Mouse (Mus musculus) megakaryocyte, embryonic 14.5 days (primary cell): ENCODE results near the gene Mfsd5. TPM values are rescaled to one million over a fixed set of nuclear protein-coding genes. Genes with fewer than 3 reads are reported as not detected.

Experiments used
- H3K27me3 ChIP-seq: replicated peaks from 2 replicates; pipeline ENCODE3; 2012; ENCODE audit warnings: inconsistent platforms
- H3K36me3 ChIP-seq: replicated peaks from 2 replicates; pipeline ENCODE3; 2012; ENCODE audit warnings: low read length, inconsistent platforms, mixed read lengths
- H3K4me1 ChIP-seq: 2 replicates; pipeline ENCODE4 v1.6.1; 2012; ENCODE audit warnings: inconsistent platforms
- H3K4me3 ChIP-seq: replicated peaks from 2 replicates; pipeline ENCODE3; 2012; ENCODE audit warnings: moderate library complexity, mild to moderate bottlenecking, inconsistent platforms
- H3K9me3 ChIP-seq: 2 replicates; pipeline ENCODE4 v1.6.1; 2012; ENCODE audit warnings: inconsistent platforms
- FLI1 ChIP-seq: IDR thresholded peaks from 2 replicates; pipeline ENCODE4 v1.6.1; 2012; ENCODE audit warnings: low read length, inconsistent platforms, mixed read lengths
- GATA1 ChIP-seq: IDR thresholded peaks from 3 replicates; pipeline ENCODE4 v1.6.1; 2012; ENCODE audit warnings: mixed read lengths, low read length, inconsistent platforms, borderline replicate concordance
- polyA plus RNA-seq: library from polyadenylated mRNA; stranded (reverse); fragments of >175 nt; gene quantifications from 2 replicates; pipeline ENCODE4 v1.2.3, GENCODE M21; 2012; ENCODE audit warnings: low replicate concordance; ENCODE audit not compliant: insufficient read depth

The Mfsd5 gene
- polyA plus RNA-seq, 1 experiment: 109 TPM

- H3K4me1 ChIP-seq: peaks cover 14% of the 10 kb centered on the region
- TF ChIP-seq GATA1 (no peak), FLI1 (no peak)
- H3K27me3 ChIP-seq: no peaks in the 10 kb centered on the region
- H3K9me3 ChIP-seq: no peaks in the 10 kb centered on the region
- H3K36me3 ChIP-seq: peaks cover 86% of the 10 kb centered on the region
- H3K4me3 ChIP-seq: no peak overlapping the region
These were observed 31.0 kb downstream of the Mfsd5 start for GRCm38 (mm10) chr15:102310074-102310845.

GRCm38 (mm10) chr15:102311489-102311888, 32.2 kb downstream of the Mfsd5 start:
- H3K9me3 ChIP-seq: no peaks in the 10 kb centered on the region
- TF ChIP-seq FLI1 (no peak), GATA1 (no peak)
- peaks cover 22% of the 10 kb centered on the region for H3K4me1 ChIP-seq
- no peaks in the 10 kb centered on the region for H3K27me3 ChIP-seq
- peaks cover 86% of the 10 kb centered on the region for H3K36me3 ChIP-seq
- H3K4me3 ChIP-seq: no peak overlapping the region

GRCm38 (mm10) chr15:102315292-102315691, 36.0 kb downstream of the Mfsd5 start:
- no peaks in the 10 kb centered on the region for H3K9me3 ChIP-seq
- peaks cover 22% of the 10 kb centered on the region for H3K4me1 ChIP-seq
- peaks cover 80% of the 10 kb centered on the region for H3K36me3 ChIP-seq
- TF ChIP-seq FLI1: no peak
- TF ChIP-seq GATA1: no peak
- peak overlapping the region; percentile 18 for H3K4me3 ChIP-seq
- H3K27me3 ChIP-seq: no peaks in the 10 kb centered on the region

- H3K4me3 ChIP-seq: peak overlapping the region; percentile 47
- no peaks in the 10 kb centered on the region for H3K9me3 ChIP-seq
- H3K27me3 ChIP-seq: no peaks in the 10 kb centered on the region
- TF ChIP-seq FLI1: no peak
- TF ChIP-seq GATA1: no peak
- H3K36me3 ChIP-seq: peaks cover 82% of the 10 kb centered on the region
- H3K4me1 ChIP-seq: peaks cover 21% of the 10 kb centered on the region
These were observed 37.0 kb downstream of the Mfsd5 start for GRCm38 (mm10) chr15:102316263-102316662.

- Histone ChIP-seq H3K36me3 (peaks cover 62% of the 10 kb centered on the region), H3K27me3 (no peaks in the 10 kb centered on the region), H3K9me3 (no peaks in the 10 kb centered on the region), H3K4me3 (peak overlapping the region; percentile 94), H3K4me1 (peaks cover 26% of the 10 kb centered on the region)
- TF ChIP-seq GATA1 (no peak), FLI1 (no peak)
These were observed 45.6 kb downstream of the Mfsd5 start for GRCm38 (mm10) chr15:102324654-102325473.

GRCm38 (mm10) chr15:102326022-102326576, 46.8 kb downstream of the Mfsd5 start, which contains the start of gene Pfdn5:
Pfdn5 (plus strand) TSS chr15:102326116.
- Histone ChIP-seq H3K4me1 (peaks cover 26% of the 10 kb centered on the region), H3K4me3 (peak within 1 kb of the TSS; percentile 95), H3K36me3 (peaks cover 61% of the 10 kb centered on the region), H3K9me3 (no peaks in the 10 kb centered on the region), H3K27me3 (no peaks in the 10 kb centered on the region)
- no peak for TF ChIP-seq GATA1
- TF ChIP-seq FLI1: no peak

GRCm38 (mm10) chr15:102326892-102327291, 47.6 kb downstream of the Mfsd5 start:
- peaks cover 33% of the 10 kb centered on the region for H3K4me1 ChIP-seq
- H3K36me3 ChIP-seq: peaks cover 59% of the 10 kb centered on the region
- H3K27me3 ChIP-seq: no peaks in the 10 kb centered on the region
- peak overlapping the region; percentile 95 for H3K4me3 ChIP-seq
- no peaks in the 10 kb centered on the region for H3K9me3 ChIP-seq
- TF ChIP-seq FLI1 (no peak), GATA1 (no peak)

Other genes with a start within 250 kb of the Mfsd5 start
- 18.2 and 102 TPM in 2 replicates for gene Eif4b, start 205.7 kb upstream of the Mfsd5 start, polyA plus RNA-seq
- 0.43 TPM in 1 of 2 replicates, not detected in the other for gene Tns2, start 179.0 kb upstream of the Mfsd5 start, polyA plus RNA-seq
- gene Spryd3, start 143.2 kb upstream of the Mfsd5 start, polyA plus RNA-seq: 9.5 and 25.9 TPM in 2 replicates
- gene Igfbp6, start 135.1 kb upstream of the Mfsd5 start, polyA plus RNA-seq: 1.2 TPM in 1 of 2 replicates, not detected in the other
- 0.76 and 3.6 TPM in 2 replicates for gene Soat2, start 128.9 kb upstream of the Mfsd5 start, polyA plus RNA-seq
- 2.5 and 3.8 TPM in 2 replicates for gene Zfp740, start 76.2 kb upstream of the Mfsd5 start, polyA plus RNA-seq
- gene Csad, start 74.7 kb upstream of the Mfsd5 start, polyA plus RNA-seq: 13.8 and 14.5 TPM in 2 replicates
- gene Itgb7, start 47.5 kb upstream of the Mfsd5 start, polyA plus RNA-seq: 1.9 and 19.9 TPM in 2 replicates
- 68.7 and 69.9 TPM in 2 replicates for gene Rarg, start 21.9 kb upstream of the Mfsd5 start, polyA plus RNA-seq
- gene Gm9918, start 8.9 kb upstream of the Mfsd5 start, polyA plus RNA-seq: not detected in 2 replicates
- gene Espl1, start 16.8 kb downstream of the Mfsd5 start, polyA plus RNA-seq: 7.5 and 12.3 TPM in 2 replicates
- 5.9 and 58.8 TPM in 2 replicates for gene Pfdn5, start 46.7 kb downstream of the Mfsd5 start, polyA plus RNA-seq
- 35.8 and 92.1 TPM in 2 replicates for gene Myg1, start 52.3 kb downstream of the Mfsd5 start, polyA plus RNA-seq
- gene Aaas, start 71.3 kb downstream of the Mfsd5 start, polyA plus RNA-seq: 51.2 and 84.3 TPM in 2 replicates
- gene Sp7, start 87.7 kb downstream of the Mfsd5 start, polyA plus RNA-seq: 0.10 TPM in 1 of 2 replicates, not detected in the other
- 3.9 and 15.5 TPM in 2 replicates for gene Sp1, start 126.7 kb downstream of the Mfsd5 start, polyA plus RNA-seq
- 0.37 TPM in 1 of 2 replicates, not detected in the other for gene Amhr2, start 165.9 kb downstream of the Mfsd5 start, polyA plus RNA-seq
- 978 and 1,945 TPM in 2 replicates for gene Prr13, start 179.6 kb downstream of the Mfsd5 start, polyA plus RNA-seq
- 254 and 404 TPM in 2 replicates for gene Pcbp2, start 191.1 kb downstream of the Mfsd5 start, polyA plus RNA-seq
- gene Gm10337, start 224.3 kb downstream of the Mfsd5 start, polyA plus RNA-seq: not detected in 2 replicates
- gene Map3k12, start 237.6 kb downstream of the Mfsd5 start, polyA plus RNA-seq: 2.3 and 5.9 TPM in 2 replicates
- 46.9 and 64.7 TPM in 2 replicates for gene Tarbp2, start 238.7 kb downstream of the Mfsd5 start, polyA plus RNA-seq
- 4.0 TPM in 1 of 2 replicates, not detected in the other for gene Npff, start 245.5 kb downstream of the Mfsd5 start, polyA plus RNA-seq